Mouse (Mus musculus) ES-Bruce4 (cell line): ENCODE data around the gene 1700010B08Rik.

Experiments used
- CTCF ChIP-seq: IDR thresholded peaks from one replicate; pipeline ENCODE4 v1.8.1; 2011; ENCODE audit warnings: low read depth, low read length
- EP300 ChIP-seq: IDR thresholded peaks from 2 replicates; pipeline ENCODE4 v1.6.1; 2011; ENCODE audit warnings: low read depth, low read length; ENCODE audit not compliant: insufficient read depth
- POLR2A ChIP-seq: IDR thresholded peaks from one replicate; pipeline ENCODE4 v1.8.1; 2011; ENCODE audit warnings: low read length; ENCODE audit not compliant: insufficient read depth

GRCm38 (mm10) chr2:173702096-173702866 is 16.9 kb upstream of the 1700010B08Rik start:
- TF ChIP-seq CTCF (no peak), POLR2A (no peak), EP300 (no peak)
